Mouse (Mus musculus) frontal cortex, postnatal 36 days (tissue): Measurements from ENCODE around the gene Cdadc1.
A peak's percentile ranks its signal among the peaks of the same experiment; 100 is the strongest.
"Not testable (repeated sequence)": the region's sequence is repeated elsewhere in the genome, so short reads cannot be mapped to it uniquely, and the experiment has no call there.

Source experiments
- DNase-seq, 2 experiments: peaks; one replicate each; pipeline ENCODE4 v3.0.0; 2022; ENCODE audit warnings: low spot score in 2 of 2

Gene Cdadc1

DNA sequence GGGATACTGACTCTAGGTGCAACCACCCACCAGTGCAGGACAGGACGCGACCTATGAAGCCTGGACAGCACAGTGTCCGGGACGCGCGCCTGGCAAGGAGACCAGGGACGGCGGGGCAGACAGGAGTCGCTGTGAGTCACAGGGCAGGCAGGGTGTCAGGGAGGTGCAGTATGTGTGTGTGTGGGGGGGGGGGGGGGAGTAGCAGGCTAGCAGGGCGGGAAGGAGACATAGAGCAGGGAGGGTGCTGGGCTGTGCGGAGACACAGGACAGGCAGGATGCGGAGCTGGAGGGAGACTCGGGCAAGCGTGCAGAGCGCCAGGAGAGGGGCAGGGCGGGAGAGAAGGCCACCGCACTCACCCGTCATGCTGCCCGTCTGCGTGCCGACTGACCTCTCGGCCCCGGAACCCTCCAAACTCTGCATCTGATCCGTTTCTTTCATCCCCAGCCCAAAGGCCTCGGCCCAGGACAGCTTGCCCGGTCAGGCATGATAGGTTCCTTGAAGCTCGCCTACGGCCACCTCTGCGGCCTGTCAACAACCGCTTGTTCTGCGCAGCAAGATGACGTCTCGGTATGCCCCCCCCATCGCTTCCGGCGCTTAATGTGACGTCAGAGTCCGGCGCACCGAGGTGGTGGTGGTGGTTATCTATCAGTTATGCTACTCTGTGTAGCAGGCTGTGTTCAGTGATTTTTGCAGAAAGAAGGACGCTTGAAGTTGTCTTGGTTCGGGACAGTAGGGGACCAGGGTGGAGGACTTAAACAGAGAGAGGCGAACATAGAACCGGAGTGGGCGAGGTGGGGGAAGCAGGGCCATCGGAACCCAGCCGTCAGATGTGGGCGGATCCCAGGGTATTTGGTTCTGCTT, at the start of gene Cdadc1:
Gene Cdadc1, minus strand, starts transcription at position 562 of the 862 bp plus-strand sequence.
- peak; percentile 97 to 99 for DNase-seq

DNA sequence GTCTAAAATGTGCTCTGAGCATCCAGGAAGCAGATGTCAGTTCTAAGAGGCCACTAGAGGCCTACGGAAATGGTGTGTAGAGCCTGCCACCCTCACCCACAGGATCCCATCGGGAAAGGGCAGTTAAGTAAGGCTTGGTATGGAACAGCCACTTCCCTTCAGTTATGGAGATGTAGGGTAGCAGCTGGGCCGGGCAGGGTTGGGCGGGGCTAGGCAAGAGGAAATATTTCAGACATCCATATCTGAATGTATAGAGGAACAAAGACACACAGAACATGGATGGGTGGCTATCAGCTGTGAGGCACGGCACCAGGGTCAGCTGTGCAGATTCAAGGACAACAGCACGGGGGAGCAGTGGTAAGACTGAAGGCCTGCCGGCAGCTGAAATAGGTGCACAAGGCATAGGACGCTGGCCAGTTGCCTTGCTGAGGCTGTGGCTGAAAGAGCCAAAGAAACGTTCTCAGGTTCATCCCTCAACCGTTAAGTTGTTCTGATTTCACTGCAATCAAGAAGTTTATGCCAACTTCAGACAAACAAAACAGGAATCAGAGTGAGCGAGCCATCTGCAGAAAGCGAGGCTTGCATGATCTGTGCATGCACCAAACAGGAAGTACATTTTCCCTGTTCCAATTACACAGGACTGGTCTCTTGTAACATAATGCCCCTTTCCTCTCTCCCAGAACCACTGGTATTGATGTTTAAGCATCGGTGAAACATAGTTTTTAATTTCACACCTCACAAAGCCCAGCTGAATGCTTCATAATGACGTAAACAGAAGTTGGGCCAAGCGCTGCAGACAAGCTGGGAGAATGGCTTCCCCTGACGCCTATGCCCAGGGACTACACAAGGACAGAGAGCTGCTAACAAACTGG, 49.3 kb upstream of the Cdadc1 start:
- DNase-seq, result no peak

DNA sequence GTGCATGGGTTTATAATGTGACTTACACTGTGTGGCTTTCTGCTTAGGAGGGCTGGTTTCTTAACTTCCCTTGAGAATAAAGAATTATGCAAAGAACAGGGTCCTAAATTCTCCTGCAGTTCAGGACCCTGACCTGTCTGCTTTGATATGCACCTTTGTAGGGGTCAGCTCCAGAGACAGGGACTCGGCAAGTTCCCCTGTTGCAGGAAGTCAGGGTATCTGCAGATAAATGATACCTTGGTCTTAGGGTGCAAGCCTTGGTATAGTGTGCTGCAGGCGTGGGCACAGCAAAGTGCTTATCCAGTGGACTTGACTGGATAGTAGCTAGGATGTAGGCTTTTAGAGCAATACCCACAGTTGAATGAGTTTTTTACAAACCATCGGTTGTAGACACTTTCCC, 47.1 kb upstream of the Cdadc1 start:
- no peak for DNase-seq

DNA sequence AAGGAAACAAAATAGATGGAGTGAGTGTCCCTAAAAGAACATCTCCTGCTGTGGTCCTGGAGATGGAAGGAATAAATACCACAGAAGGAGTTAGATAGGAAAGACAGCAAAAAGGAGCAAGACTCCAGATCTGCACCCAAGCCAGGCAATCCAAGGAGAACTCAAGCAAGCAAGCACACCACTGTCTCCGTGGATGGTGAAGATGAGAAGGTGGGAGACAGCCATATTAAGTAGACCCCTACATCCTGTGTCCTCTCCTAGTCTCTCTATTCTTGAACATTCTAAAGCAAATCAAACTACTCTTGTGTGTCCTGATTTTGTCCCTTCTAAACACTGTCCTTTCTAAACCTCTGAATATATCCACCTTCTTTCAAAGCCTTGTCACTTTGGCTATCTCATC, 46.4 kb upstream of the Cdadc1 start:
- DNase-seq, result no peak

DNA sequence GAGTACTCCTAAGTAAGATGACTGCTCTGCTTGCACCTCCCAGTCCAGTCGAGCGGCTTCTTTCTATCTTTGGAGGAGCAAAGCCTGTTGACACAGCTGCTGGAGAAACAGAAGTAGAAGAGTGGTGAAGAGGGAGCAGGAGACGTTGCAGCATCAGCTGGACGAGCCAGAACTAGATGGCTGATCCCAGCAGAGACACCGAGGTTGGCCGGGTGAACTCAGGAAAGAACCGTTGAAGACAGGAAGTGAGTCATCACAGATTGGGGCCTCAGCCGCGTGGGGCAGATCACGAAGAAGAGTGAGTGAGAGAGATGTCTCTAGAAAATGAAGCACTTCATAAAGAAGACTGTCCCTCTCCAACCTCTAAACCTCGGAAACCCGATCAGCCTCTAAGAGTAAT, 45.8 kb upstream of the Cdadc1 start:
- no peak for DNase-seq

DNA sequence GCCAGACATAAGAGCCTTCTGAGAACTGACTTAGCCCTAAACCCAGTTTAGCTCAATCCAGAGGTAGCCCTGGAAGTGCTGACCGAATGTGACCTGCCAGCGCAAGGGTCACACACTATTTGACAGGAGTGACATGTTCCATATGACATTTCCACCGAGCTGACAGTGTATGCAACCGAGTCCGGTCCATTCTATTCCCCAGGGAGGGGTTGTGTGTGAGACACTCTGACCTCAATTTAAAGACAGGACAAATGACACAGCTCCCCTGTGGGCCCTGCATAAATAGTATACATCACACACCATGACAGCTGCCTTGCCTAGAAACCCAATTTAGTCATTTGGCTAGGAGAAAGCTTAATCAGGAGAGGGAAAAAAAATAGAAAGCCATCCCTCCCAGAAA, 44.1 kb upstream of the Cdadc1 start:
- DNase-seq, result no peak

DNA sequence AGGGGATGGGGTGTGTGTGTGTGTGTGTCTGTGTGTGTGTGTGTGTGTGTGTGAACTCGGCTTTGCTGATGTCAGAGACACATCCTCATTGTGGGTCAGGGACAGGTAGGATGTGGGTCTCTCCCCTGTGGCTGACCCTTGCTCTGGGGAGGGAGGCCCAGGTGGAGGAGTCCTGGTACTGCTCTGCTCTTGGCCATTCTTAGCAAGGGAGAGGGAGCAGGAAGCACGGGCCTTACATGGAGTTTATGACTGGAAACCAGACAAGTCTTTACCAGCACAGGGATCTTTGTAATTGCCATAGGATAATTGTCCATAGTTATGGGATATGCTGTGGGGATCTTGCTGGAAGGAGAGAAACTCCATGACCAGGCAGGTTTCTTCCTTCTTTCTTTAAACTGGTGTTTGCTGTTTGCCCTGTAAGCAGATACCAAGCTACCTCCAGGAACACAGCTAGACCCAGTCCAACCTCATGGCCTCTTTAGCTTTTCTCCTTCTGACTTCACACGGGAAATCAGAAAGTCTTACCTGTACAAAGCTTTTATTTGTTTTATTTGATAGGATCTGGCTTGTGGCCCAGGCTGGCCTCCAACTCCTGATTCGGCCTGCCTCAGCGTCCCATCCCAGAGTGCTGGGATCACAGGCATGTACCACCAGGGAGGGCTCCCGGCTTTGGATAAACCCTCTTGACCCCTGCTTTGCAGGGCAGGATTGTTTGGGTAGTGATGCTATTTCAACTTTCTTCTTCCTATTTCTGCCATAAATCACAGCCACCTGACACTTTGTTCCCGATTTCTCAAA, 41.3 kb upstream of the Cdadc1 start:
- no peak for DNase-seq

DNA sequence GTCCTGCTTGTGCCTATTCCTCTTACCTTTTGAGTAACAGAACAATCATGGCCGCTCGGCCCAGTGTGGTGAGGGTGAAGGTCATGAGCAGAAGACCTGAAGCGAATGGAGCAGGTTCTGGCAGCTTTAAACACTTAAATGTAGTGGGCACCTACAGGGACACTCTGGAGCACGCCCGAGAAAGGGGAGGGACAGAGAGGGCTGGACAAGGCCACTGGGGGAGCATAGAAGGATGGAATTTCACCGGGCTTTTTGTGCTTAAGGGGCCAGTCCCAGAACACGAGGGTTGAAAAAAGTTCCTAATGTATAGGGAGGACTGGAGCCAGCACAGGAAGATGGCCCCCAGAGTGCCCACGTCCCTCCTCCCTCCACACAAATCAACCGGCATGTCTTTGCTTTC, 36.2 kb upstream of the Cdadc1 start:
- no peak for DNase-seq

DNA sequence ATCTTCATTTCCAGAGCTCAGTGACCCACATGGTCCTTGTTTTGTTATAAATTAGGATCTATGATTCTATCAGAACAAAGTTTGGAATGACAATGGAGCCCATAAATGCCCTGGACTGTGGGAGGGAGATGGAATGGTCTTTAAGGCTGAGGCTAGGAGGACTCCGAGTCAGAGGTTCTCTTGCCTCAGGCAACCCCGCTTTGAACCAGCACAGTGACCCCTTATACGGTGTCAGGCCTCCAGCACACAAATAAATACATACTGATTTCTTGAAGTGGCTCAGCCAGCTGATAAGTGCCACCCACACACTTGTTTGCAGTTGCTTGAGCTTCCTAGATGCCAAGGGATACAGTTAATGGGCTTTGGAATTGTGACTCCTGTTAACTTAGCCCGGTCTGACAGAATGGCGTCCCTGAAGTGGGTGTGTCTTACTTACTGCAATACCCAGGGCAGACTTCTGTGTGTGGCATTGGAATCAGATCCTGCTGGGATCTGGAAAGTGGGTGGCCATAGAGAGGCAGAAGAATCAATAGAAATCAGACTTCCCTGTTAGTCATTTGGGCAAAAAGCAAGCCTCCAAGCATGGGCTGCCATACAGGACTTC, 35.6 kb upstream of the Cdadc1 start:
- DNase-seq, result no peak

DNA sequence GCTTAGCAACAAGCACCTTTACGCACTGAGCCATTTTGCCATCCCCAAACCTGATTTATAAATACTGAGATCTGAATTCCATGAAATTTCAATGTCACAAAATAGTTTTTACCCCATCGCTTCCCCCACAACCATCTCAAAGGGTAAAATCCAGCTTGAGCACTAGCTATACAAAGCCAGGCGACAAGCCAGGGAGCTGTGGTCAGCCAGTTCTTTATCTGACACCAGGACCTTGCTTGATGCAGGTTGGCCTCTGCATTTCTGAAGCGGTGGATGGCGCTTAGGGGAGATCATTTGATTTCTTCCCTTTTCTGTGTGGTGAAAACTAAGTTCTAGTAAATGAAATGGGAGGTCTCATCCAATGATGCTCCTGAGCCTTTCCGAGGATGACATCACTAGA, 34.3 kb upstream of the Cdadc1 start:
- DNase-seq, result no peak

DNA sequence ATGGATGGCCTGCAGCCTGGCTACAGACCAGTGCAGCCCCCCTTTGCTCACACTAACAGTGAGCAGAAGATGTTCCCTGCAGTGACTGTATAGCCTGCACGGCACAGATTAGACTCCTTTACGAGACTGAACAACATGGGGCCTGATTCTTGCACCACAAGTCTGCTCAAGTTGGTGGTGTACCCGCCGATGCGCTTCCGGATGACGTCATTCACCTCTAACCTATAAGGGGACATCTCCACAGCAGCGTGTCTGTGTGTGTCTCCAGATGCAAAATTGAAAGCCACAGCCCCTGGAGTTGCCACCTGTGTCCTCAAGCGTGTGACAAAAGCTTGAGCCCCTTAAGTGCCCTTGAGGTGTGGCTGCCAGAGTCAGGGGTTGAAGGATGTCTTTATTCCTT, 32.3 kb upstream of the Cdadc1 start:
- DNase-seq, result no peak

DNA sequence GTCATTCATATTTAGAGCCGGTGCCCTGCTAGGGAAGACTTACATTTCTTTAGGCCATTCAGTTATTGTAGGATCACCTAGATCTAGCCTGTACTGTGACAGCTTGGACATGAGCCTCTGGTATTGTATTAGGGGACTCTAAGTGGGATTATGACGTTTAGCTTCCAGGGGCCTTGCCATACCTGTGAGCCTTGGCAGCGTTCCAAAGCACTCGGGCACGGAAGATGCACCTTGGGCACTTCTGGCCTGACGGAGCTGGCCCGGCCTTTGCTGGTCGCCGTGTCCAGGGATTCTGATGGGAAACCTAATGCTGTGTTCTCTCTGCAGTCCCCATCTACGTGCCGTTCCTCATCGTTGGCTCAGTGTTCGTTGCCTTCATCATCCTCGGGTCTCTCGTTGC, 31.5 kb upstream of the Cdadc1 start:
- no peak for DNase-seq

DNA sequence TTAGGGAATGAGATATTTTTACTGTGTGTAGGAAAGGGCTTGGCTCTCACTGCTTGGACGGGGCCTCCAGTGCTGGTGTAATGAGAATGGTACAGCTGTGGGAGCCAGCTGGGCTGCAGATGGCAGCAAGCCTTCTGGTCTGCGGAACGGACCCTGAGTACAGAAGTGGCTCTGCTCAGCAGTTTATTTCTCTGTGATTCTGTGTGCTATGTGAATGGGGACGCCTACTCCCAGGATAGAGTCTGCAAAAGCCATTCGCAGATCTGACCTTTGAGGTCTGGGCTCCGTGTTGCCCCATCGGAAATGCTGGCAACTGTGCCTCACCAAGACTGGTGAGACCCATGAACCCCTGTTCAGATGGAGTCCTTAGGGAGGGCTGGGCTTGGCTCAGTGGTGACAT, 30.1 kb upstream of the Cdadc1 start:
- DNase-seq, result peak in 1 of 2 experiments; percentile 51

DNA sequence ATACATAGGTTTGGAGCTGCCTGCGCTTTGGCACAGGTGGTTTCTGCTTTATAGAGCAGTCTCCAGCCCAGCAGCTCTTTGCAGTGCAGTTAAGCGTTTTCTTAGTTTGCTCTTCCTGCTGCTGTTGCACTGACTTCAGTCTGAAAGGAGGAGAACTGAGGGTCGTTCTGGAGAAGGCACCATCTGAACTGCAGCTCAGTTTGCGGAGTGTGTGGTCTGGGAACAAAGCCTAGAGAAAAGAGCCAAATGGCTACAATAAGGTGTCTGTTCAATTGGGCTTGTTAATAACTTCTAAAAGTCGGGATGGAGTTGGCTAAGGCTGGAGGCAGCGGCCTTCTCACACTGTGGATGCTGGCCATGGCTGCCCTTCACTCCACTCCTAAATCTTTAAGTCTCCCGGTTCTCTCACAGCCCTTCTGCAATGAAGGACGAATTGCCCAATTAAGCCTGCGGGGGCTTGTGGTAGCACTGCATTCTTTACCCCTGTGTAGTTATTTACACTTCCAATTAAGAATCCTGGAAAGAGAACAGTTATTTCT, 29.5 kb upstream of the Cdadc1 start:
- no peak for DNase-seq

DNA sequence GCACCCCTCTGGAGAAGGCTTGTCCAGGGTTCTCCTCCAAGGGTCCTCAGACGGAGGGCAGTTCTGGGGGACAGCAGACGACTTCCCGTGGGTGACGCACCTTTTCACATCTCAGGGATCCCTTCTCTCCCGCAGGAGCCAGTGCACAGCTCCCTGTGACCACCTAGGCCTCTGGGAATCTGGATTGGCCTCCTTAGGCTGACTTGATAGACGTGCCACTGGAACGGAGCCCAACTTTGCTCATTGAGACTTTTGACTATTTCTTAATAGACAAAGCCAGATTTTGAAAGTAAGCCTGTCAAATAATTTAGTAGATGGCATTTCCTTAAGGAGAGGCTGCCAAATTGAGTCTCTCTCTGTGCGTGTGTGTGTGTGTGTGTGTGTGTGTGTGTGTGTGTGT, 29.0 kb upstream of the Cdadc1 start:
- DNase-seq, result no peak

DNA sequence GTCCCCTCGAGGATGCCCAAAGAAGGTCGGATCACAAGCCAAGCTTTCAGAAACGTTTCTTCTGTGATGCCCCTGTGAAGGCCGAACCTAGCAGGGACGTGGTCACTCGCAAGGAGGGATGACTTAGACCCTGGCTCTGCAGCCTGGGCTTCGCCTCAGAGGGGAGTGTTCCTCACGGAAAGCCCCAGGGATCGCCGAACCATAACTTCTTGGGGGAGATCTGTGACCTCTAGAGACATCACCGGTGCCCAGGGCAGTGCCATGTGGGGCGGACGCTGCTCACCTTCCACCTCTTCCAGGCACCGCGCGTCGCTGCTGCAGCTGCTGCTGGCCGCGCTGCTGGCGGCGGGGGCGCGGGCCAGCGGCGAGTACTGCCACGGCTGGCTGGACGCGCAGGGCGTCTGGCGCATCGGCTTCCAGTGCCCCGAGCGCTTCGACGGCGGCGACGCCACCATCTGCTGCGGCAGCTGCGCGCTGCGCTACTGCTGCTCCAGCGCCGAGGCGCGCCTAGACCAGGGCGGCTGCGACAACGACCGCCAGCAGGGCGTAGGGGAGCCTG, 28.1 kb upstream of the Cdadc1 start:
- no peak for DNase-seq

DNA sequence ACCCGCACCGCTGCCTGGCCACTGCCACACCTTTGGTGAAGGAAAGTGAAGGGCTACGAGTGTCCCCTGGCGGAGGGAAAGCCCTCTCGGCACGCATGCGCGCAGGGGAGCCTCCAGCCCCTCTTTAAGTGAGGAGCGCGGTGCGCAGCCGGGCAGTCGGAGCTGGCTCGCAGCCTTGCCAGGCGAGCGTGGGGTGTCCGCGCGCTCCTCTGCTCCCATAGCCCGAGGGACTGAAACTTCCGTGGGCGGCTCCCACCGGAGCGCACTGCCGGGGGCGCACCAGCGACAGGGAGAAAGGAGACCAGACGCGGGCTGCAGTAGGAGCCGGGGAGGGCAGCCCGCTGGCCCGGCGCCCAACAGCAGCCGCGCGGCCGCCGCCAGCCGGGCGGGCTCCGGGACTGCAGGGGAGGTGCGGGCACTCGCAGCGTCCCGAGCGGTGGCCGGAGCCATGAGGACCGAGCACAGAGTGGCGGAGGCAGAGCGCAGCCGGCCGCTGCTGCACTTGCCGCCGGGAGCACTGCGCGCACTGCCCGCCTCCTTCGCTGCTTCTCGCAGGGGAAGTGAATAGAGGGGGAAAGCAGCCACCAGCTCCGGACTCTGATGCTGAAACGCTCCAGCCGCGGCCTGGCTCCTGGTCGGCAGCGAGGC, 27.5 kb upstream of the Cdadc1 start, which contains the start of gene Shisa2:
Gene Shisa2, plus strand, starts transcription at position 151 of the 648 bp plus-strand sequence.
- peak; percentile 63 to 66 for DNase-seq

DNA sequence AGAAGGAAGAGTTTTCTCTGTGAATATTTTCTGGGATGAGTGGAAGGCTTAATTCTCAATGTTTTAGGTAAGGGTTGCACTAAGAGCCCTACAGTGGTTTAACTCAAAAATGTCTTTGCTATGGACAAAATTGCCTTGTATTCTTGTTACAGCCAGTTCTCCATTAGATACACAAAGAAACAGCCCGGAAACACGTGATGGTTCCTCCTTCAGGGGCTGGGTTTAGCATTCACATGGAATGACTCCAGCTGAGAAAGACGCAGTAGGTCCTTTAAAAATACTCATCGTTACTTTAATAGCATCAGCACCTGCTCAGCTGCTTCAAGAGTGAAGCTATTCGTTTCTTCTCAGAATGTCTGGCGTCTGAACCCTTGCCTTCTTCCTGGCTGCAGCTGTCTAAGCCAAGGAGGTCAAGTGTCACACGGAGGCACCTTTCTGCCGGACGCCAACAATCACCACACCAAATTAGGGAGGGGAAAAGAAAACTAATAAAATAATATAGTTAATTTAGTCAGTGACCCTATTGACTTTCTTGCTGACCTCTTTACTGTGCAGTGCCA, 26.6 kb upstream of the Cdadc1 start:
- no peak for DNase-seq

DNA sequence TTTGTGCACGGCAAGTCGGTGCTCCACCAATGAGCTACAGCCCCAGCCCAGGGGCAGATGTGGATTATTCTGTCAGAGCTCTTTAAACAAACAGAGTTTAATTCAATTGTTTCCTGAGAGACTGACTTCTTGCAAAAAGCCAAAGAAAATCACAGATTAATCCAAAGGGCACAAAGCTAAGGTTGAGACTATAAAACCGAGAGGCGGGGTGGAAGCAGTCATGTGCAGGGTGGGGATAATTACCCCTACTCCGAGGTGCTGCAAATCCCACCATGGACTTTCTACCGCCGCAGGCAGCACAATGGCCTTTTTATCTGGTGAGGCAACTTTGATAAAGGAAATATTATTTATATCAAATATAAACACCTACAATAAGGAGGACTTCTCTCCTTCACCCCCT, 19.0 kb upstream of the Cdadc1 start:
- DNase-seq, result no peak

DNA sequence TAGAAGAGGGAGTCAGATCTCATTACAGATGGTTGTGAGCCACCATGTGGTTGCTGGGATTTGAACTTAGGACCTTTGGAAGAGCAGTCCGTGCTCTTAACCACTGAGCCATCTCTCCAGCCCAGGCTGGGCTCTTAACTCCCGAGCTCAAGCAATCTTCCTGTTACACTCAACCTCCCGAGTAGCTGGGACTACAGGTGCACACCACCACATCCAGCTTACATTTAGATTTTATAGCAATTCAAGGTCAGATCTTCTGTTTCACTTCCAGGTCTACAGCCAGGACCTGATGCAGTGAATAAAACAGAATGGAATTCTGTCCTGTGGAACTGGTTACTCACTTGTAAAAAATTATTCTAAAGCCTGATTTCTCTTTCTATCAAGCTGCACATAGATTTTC, 16.4 kb upstream of the Cdadc1 start:
- DNase-seq, result not testable (repeated sequence)
